Mouse (Mus musculus) forebrain, embryonic 12.5 days (tissue): ENCODE data around the gene Emx2. TPM values are rescaled to one million over a fixed set of nuclear protein-coding genes. Genes with fewer than 3 reads are reported as not detected.

Experiments
- ATAC-seq: fragments of 200-750 bp; cut with Nextera tagmentation; 2 replicates; pipeline ENCODE4 v1.8.0; 2017; ENCODE audit warnings: moderate TSS enrichment; ENCODE audit not compliant: low FRiP score
- H3K27ac ChIP-seq: fragments of 300-500 bp; sonication (generic); 2 replicates; pipeline ENCODE4 v1.5.1; 2016; ENCODE audit warnings: mild to moderate bottlenecking
- H3K27me3 ChIP-seq: fragments of 300-500 bp; sonication (generic); 2 replicates; pipeline ENCODE4 v1.6.1; 2016; ENCODE audit warnings: mild to moderate bottlenecking
- H3K36me3 ChIP-seq: fragments of 300-500 bp; sonication (generic); replicated peaks from 2 replicates; pipeline ENCODE4 v1.6.1; 2016; ENCODE audit warnings: mild to moderate bottlenecking
- H3K4me1 ChIP-seq: fragments of 300-500 bp; sonication (generic); 2 replicates; pipeline ENCODE4 v1.6.1; 2016
- H3K4me2 ChIP-seq: fragments of 300-500 bp; sonication (generic); 2 replicates; pipeline ENCODE4 v1.6.1; 2016; ENCODE audit warnings: mild to moderate bottlenecking, moderate library complexity
- H3K4me3 ChIP-seq: fragments of 300-500 bp; sonication (generic); replicated peaks from 2 replicates; pipeline ENCODE4 v1.5.1; 2016; ENCODE audit warnings: mild to moderate bottlenecking
- H3K9ac ChIP-seq: fragments of 300-500 bp; sonication (generic); 2 replicates; pipeline ENCODE4 v1.6.1; 2016; ENCODE audit warnings: mild to moderate bottlenecking
- H3K9me3 ChIP-seq: fragments of 300-500 bp; sonication (generic); 2 replicates; pipeline ENCODE4 v1.6.1; 2016
- WGBS: fragments of 180-500 bp; shearing (Covaris S2); methylation state at CpG from one replicate; pipeline ENCODE4 v1.1.7; 2016; 5-methylcytosine and 5-hydroxymethylcytosine counted together
- polyA plus RNA-seq: library from polyadenylated mRNA; unstranded; fragments of >200 nt; fragmentation: Nextera tagmentation; extraction: Ambion mirVana; gene quantifications from 2 replicates; pipeline ENCODE4 v1.2.1, GENCODE M21; 2016

Gene Emx2
- polyA plus RNA-seq, 1 experiment from 2014 or later = 69.4 TPM

DNA sequence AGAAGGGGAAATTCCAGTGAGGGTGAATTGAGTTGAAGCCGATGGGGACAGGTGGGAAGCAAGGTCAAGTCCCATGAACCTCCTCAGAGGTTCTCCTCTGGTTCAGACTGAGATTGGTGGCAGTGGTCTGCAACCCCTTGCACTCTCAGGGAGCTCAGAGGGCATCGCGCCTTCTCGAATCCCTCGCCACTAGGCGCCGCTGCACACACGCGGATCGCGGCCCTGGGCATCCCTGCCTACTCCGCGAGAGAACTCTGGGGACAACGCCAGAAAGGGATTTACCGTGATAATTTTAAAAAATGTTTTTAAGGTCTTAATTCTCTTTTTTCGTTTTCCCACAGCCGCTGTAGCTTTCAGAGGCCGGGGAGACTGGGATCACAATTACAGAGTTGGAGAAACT lies 4.0 kb upstream of the Emx2 start:
- Histone ChIP-seq H3K4me1 (peaks cover 49% of the 10 kb centered on the region), H3K4me2 (peak overlapping the region; percentile 67), H3K4me3 (0 out of 2 replicates have a peak overlapping the region, but pooled peaks have one; percentile 0), H3K27ac (peak overlapping the region; percentile 10; the same call in 1 of the 2 replicates), H3K9ac (peak overlapping the region; percentile 30; the same call in 1 of the 2 replicates), H3K9me3 (no peaks in the 10 kb centered on the region), H3K36me3 (no peaks in the 10 kb centered on the region), H3K27me3 (peaks cover 74% of the 10 kb centered on the region)
- under 1% methylated on average over 18 of the region's 18 CpGs for WGBS
- peak; percentile 60; the same call in 1 of the 2 replicates for ATAC-seq

DNA sequence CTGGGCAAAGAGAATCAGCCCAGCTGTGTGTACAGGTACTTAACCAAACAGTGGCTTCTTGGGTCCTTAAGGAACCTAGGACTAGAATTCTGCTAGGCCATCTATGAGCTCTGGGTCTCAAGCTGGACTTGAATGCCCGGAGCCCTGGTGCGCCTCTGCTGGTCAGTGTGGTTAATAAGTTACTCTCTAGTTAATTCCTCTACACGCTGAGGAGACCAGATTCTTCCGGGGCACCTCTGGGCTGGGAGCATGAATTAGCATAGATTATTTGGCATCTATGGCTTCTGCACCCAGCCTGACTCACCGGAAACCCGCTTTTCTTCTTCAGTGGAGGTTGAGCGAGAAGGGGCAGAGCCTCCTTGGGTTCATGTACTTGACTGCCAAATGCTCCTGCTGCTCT lies 2.5 kb upstream of the Emx2 start:
- no peak for ATAC-seq
- Histone ChIP-seq H3K9ac (peak overlapping the region; percentile 46), H3K36me3 (no peaks in the 10 kb centered on the region), H3K27ac (peak overlapping the region; percentile 59; the same call in 1 of the 2 replicates), H3K4me3 (peak overlapping the region; percentile 77), H3K4me2 (peak overlapping the region; percentile 67), H3K4me1 (peaks cover 47% of the 10 kb centered on the region), H3K27me3 (peaks cover 67% of the 10 kb centered on the region), H3K9me3 (no peaks in the 10 kb centered on the region)
- 9% methylated on average over 7 of the region's 7 CpGs for WGBS

DNA sequence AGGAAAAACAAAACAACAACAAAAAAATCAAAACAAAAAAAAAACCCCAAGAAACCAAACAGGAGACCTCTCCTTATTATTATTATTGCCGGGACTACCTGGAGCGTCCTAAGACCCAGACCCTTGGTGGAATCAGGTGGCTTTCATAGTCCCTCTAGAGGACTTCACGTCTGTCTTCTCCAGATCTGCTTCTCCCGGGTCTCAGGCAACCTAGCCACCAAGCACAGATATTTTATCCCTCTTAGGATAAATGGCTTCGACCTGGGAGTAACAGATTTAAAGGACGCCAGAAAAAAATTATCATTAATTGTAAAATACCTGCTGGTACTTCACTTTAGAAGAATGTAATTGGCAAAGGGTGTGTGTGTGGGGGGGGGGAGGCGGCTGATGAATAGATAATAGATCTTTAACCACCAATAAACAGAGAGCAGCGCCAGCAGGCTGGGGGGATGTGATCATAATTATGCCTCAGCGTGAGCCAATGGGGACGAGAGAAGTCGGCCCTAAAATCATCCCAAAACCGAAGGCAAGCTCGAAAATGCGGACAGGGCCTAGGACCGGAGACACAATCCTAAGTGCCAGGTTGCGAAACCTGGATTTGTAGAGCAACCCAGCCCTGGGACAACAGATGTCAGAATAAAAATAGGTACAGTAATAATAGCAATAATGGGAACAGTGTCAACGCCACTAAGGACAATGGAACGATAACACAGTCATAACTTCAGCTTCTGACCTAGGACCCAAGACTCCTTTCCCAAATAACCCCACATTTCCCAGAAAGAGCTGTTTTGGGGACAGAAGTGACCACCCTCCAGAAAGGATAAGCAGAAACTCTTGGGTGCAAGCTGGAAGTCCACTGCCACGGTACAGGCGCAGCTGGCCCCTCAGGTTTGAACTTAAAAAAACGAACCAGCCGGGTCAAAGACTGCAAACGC lies 894 bp upstream of the Emx2 start:
- under 1% methylated on average over 23 of the region's 23 CpGs for WGBS
- H3K4me2 ChIP-seq = peak overlapping the region; percentile 67
- no peaks in the 10 kb centered on the region for H3K9me3 ChIP-seq
- peak; percentile 25; the same call in 1 of the 2 replicates for ATAC-seq
- H3K9ac ChIP-seq = peak overlapping the region; percentile 95
- 0 out of 2 replicates have a peak, but pooled peaks cover 6% of the 10 kb centered on the region for H3K36me3 ChIP-seq
- H3K4me3 ChIP-seq = peak overlapping the region; percentile 77
- peaks cover 65% of the 10 kb centered on the region for H3K27me3 ChIP-seq
- peak overlapping the region; percentile 99 for H3K27ac ChIP-seq
- peaks cover 31% of the 10 kb centered on the region for H3K4me1 ChIP-seq

DNA sequence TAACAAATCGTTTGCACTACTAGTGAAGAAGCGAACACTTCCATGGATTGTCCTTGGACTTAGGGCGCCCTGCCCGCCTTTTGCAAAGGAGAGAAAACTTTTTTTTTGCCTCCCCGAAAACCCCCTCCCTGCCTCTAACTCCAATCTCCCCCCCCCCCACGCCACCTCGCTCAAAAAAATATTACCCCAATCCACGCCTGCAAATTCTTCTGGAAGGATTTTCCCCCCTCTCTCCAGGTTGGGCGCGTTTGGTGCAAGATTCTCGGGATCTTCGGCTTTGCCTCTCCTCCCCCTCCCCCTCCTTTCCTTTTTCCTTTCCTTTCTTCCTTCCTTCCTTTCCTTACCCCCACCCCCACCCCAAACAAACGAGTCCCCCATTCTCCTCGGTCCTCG lies 567 bp downstream of the Emx2 start:
- H3K4me1 ChIP-seq = peaks cover 36% of the 10 kb centered on the region
- H3K36me3 ChIP-seq = peaks cover 6% of the 10 kb centered on the region; the same call in 1 of the 2 replicates
- peak overlapping the region; percentile 99 for H3K27ac ChIP-seq
- ATAC-seq = no peak
- H3K9ac ChIP-seq = peak overlapping the region; percentile 95
- no peaks in the 10 kb centered on the region for H3K9me3 ChIP-seq
- H3K27me3 ChIP-seq = peaks cover 64% of the 10 kb centered on the region
- H3K4me3 ChIP-seq = peak overlapping the region; percentile 77
- under 1% methylated on average over 15 of the region's 15 CpGs for WGBS
- H3K4me2 ChIP-seq = peak overlapping the region; percentile 67

DNA sequence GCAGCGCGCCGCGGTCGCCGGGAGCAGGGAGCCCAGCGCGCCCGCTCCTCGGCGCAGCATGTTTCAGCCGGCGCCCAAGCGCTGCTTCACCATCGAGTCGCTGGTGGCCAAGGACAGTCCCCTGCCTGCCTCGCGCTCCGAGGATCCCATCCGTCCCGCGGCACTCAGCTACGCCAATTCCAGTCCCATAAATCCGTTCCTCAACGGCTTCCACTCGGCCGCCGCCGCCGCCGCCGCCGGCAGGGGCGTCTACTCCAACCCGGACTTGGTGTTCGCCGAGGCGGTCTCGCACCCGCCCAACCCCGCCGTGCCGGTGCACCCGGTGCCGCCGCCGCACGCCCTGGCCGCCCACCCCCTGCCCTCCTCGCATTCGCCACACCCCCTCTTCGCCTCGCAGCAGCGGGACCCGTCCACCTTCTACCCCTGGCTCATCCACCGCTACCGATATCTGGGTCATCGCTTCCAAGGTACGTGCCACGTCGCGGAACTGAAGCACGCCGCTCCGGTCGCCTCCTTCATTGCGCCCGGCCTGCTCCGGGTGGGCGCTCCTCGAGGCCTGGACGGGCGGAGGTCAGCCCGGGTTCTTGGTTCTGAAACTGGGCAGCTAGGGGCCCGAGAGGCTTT lies 1.1 kb downstream of the Emx2 start:
- no peak for ATAC-seq
- peak overlapping the region; percentile 77 for H3K4me3 ChIP-seq
- peak overlapping the region; percentile 67 for H3K4me2 ChIP-seq
- H3K27me3 ChIP-seq = peaks cover 65% of the 10 kb centered on the region
- WGBS = under 1% methylated on average over 74 of the region's 75 CpGs
- no peaks in the 10 kb centered on the region for H3K9me3 ChIP-seq
- peak overlapping the region; percentile 95 for H3K9ac ChIP-seq
- H3K36me3 ChIP-seq = peaks cover 6% of the 10 kb centered on the region; the same call in 1 of the 2 replicates
- peaks cover 38% of the 10 kb centered on the region for H3K4me1 ChIP-seq
- H3K27ac ChIP-seq = peak overlapping the region; percentile 99

DNA sequence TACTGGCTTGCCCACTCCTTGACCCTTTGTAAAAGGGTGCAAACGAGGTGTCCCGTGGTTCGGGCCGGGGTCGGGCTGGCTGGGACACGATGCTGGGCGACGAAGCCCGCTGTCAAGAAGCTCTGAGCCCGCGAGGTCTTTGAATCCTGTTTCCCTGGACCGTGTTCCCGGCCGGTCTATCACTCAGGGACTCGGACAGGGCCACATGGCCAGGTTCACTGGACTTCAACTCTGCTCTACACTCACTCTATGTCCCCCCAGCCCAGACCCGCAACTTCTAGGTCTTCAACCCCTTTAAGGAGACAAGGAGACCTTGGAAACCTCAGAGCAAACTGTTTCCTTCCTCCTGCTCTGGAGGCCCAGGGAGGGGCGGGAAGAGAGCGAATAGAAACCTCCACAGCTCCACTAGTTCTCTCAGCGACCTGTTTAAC lies 1.7 kb downstream of the Emx2 start:
- Histone ChIP-seq H3K4me3 (peak overlapping the region; percentile 77), H3K27ac (peak overlapping the region; percentile 99), H3K36me3 (peaks cover 6% of the 10 kb centered on the region; the same call in 1 of the 2 replicates), H3K4me1 (peaks cover 38% of the 10 kb centered on the region), H3K27me3 (peaks cover 60% of the 10 kb centered on the region), H3K9ac (peak overlapping the region; percentile 95), H3K4me2 (peak overlapping the region; percentile 67), H3K9me3 (no peaks in the 10 kb centered on the region)
- WGBS = under 1% methylated on average over 19 of the region's 19 CpGs
- no peak for ATAC-seq

DNA sequence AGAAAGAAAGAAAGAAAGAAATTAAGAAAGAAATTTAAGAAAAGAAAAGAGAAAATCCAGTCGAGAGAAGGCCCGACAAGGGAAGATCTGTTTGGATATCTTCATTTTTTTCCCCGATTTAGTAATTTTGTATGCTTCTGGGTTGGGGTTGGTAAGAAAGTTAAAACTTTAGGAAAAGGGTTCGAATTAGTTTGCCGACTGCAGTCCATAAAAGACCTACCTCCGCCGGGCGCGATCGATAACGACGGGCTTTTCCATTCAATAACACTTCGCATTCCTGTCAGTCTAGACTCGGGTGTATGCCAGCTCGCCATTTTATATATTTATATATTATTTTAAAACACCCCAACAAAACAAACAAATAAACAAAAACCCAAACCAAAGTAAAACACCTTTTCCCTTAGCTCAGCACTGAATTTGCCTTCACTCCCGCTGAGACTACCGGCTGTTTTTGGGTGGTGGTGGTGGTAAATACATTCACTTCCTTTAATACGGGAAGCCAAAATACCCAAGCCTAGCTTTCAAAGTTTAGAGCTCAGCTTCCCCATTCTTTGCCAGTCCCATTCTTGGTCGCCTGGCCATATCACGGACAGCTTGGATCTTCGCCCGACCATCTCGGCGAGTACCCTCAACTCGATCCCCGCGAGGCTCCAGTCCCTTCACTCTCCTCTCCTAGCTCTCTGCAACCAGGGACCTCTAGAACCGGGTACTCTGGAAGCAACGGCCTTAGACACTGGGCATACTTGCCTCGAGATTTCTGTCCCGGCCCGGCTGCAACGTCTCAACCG lies 2.4 kb downstream of the Emx2 start:
- Histone ChIP-seq H3K36me3 (peaks cover 6% of the 10 kb centered on the region; the same call in 1 of the 2 replicates), H3K27ac (peak overlapping the region; percentile 99), H3K9ac (peak overlapping the region; percentile 95), H3K4me3 (peak overlapping the region; percentile 77), H3K9me3 (no peaks in the 10 kb centered on the region), H3K27me3 (peaks cover 53% of the 10 kb centered on the region), H3K4me1 (peaks cover 44% of the 10 kb centered on the region), H3K4me2 (peak overlapping the region; percentile 67)
- no peak for ATAC-seq
- WGBS = 1% methylated on average over 34 of the region's 34 CpGs

DNA sequence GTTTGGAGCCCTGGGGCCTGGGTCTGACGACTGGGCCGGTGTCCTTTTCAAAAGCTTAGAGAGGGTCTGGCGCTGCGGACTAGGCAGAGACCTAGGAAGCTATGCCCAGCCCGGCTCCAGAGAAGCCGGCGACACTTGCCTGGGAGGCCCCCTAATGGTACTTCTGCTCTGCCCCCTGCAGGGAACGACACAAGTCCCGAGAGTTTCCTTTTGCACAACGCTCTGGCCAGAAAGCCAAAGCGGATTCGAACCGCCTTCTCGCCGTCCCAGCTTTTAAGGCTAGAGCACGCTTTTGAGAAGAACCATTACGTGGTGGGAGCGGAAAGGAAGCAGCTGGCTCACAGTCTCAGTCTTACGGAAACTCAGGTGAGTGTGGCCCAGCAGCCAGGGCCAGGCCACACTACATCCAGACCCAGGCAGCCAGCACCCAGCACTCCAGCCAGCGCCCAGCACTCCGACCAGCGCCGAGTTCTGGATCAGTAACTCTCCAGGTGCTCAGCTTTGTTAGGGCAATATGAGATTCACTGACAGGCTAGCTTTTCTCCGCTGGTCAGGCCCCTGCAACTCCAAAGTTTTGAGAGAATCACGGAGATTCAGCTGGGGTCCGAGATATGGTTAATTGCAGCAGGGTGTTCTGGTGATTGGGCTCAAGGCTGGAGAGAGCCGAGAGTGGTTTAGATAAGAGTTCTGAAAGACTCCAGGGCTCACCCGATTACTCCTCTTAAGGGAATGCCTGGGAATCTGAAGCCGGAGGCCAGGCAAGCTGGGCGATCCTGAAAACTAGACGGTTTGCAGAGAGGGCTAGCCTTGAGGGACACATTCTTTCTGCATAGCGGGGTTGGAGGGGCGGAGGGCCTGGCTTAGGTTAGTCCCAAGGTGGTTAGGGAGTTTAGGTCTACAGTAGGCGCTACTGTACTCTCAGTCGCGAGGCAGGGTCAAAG lies 3.6 kb downstream of the Emx2 start:
- Histone ChIP-seq H3K9ac (peak overlapping the region; percentile 95), H3K36me3 (peaks cover 6% of the 10 kb centered on the region; the same call in 1 of the 2 replicates), H3K27me3 (peaks cover 44% of the 10 kb centered on the region), H3K9me3 (no peaks in the 10 kb centered on the region), H3K4me1 (peaks cover 45% of the 10 kb centered on the region), H3K4me2 (peak overlapping the region; percentile 67), H3K4me3 (peak overlapping the region; percentile 77), H3K27ac (peak overlapping the region; percentile 99)
- ATAC-seq = no peak
- 2% methylated on average over 36 of the region's 36 CpGs for WGBS

DNA sequence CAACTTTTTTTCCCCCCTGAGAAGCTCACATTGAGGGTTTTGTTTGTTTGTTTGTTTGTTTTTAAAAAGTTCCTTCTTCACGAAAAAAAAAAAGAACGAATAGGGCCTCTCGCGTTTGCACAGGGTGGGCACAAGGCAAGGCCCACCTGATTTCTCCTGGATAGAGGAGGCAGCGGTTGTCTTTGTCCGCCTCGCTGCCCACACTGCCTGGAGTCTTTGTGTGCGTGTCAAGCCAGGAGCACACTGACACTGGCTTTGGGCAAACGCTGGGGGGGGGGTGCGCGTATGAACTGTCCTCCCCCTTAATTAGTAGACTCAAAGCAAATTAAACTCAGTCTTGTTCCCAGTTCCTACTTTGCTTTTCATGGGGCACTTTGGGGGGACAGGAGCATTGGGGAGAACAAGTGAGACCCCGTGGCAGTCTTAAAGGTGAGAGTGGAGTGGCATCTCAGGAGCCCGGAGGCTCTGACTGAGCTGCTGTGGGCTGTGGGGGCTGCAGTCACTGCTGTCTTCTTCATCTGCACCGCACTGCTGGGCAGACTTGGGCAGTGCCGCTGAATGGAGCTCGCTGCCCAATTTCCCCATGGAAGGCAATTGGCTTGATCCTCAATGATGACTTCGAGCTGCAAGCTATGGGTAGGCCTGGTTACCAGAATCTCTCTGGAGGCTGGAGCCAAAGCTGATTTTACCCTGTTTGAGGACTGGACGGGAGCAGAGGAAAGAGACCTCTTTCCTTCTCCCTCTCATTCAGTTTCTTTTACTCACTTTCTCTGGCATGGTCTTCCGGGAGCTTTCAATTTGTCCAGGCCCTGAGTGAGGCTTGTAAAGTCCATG lies 4.5 kb downstream of the Emx2 start:
- no peak for ATAC-seq
- Histone ChIP-seq H3K4me1 (peaks cover 51% of the 10 kb centered on the region), H3K9me3 (no peaks in the 10 kb centered on the region), H3K4me3 (peak overlapping the region; percentile 77), H3K27ac (peak overlapping the region; percentile 99), H3K4me2 (peak overlapping the region; percentile 67), H3K27me3 (peaks cover 45% of the 10 kb centered on the region), H3K36me3 (peaks cover 6% of the 10 kb centered on the region; the same call in 1 of the 2 replicates), H3K9ac (peak overlapping the region; percentile 95)
- WGBS = 4% methylated on average over 19 of the region's 19 CpGs

DNA sequence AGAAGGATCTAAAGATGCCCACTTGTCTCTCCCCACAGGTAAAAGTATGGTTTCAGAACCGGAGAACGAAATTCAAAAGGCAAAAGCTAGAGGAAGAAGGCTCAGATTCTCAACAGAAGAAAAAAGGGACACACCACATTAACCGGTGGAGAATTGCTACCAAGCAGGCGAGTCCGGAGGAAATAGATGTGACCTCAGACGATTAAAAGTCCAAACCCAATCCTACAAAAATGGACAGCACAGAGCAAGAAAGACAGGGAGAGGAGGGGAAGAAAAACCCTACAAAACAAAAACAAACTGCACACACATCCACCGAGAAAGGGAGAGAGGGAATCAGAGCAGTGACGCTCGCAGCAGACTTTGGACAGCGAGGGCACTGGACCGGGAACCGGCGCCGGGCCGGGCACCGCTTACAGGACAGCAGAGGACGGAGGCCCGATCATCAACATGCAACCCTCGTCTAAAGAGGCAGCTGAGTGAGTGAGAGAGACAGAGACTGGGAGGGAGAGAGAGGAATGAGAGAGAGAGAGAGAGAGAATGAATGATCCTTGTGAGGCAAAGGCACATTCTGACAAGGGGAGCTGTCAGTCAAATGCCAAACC lies 5.8 kb downstream of the Emx2 start:
- 4% methylated on average over 19 of the region's 19 CpGs for WGBS
- Histone ChIP-seq H3K4me2 (peak overlapping the region; percentile 67), H3K27ac (peak overlapping the region; percentile 99), H3K9ac (peak overlapping the region; percentile 95), H3K4me3 (peak overlapping the region; percentile 77), H3K9me3 (no peaks in the 10 kb centered on the region), H3K36me3 (peaks cover 6% of the 10 kb centered on the region; the same call in 1 of the 2 replicates), H3K4me1 (peaks cover 56% of the 10 kb centered on the region), H3K27me3 (peaks cover 56% of the 10 kb centered on the region)
- ATAC-seq = no peak
